Mouse (Mus musculus): ENCODE results near the gene Mgat5b. TPM values are rescaled to one million over a fixed set of nuclear protein-coding genes. Genes with fewer than 3 reads are reported as not detected.

The Mgat5b gene
- polyA plus RNA-seq, 1 experiment from 2014 or later, result 1.5 TPM

DNA sequence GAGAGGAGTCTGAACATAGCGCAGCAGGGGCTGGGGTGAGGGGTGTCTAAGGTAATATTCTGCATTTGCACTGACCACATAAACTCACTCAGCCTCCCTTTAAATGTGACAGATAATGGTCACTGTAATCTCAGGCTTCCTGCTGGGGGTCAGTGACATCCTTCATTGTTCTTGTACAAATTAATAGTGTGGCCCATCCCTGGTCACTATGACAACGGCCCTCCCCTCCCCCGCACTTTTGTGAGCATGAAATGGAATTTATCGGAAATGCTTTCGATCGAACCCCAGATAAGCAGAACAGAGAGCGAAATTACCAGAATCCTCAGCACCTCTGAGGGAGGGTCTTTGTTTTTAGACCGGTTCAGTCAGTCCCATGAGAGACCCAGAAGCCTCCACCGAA lies 84.8 kb downstream of the Mgat5b start:
- DNase-seq (ENCODE audit: low spot score) (peak; percentile 27), ATAC-seq (replicated peaks; ENCODE audit: insufficient number of reproducible peaks, low FRiP score, low TSS enrichment, low read depth) (no peak)
- H3K4me2 ChIP-seq (ENCODE audit: low read depth, low read length), result no peak overlapping the region
- no peak overlapping the region for H3K9ac ChIP-seq (replicated peaks; ENCODE audit: low read length)
- 32% methylated on average over 9 of the region's 9 CpGs for WGBS
- H3K36me3 ChIP-seq (replicated peaks; ENCODE audit: control insufficient read depth, insufficient read depth, low read depth, low read length), result no peaks in the 10 kb centered on the region
- H3K27ac ChIP-seq (replicated peaks; ENCODE audit: low read depth, low read length), result no peak overlapping the region
- H3K4me3 ChIP-seq (ENCODE audit: low read depth, low read length), result no peak overlapping the region
- H3K27me3 ChIP-seq (ENCODE audit: control insufficient read depth, insufficient read depth, low read length), result peaks cover 2% of the 10 kb centered on the region; the same call in 1 of the 2 replicates
- no peaks in the 10 kb centered on the region for H3K4me1 ChIP-seq (ENCODE audit: control insufficient read depth, insufficient read depth, low read length)
- H3K9me3 ChIP-seq (replicated peaks; ENCODE audit: control insufficient read depth, low read length), result no peaks in the 10 kb centered on the region

- peaks cover 2% of the 10 kb centered on the region; the same call in 1 of the 2 replicates for H3K27me3 ChIP-seq (ENCODE audit: control insufficient read depth, insufficient read depth, low read length)
- 13% methylated on average over 9 of the region's 9 CpGs for WGBS
- H3K4me3 ChIP-seq (ENCODE audit: low read depth, low read length), result no peak overlapping the region
- ATAC-seq (replicated peaks; ENCODE audit: insufficient number of reproducible peaks, low FRiP score, low TSS enrichment, low read depth) (no peak), DNase-seq (ENCODE audit: low spot score) (peak; percentile 45)
- no peak overlapping the region for H3K9ac ChIP-seq (replicated peaks; ENCODE audit: low read length)
- H3K27ac ChIP-seq (replicated peaks; ENCODE audit: low read depth, low read length), result no peak overlapping the region
- no peaks in the 10 kb centered on the region for H3K36me3 ChIP-seq (replicated peaks; ENCODE audit: control insufficient read depth, insufficient read depth, low read depth, low read length)
- H3K4me2 ChIP-seq (ENCODE audit: low read depth, low read length), result no peak overlapping the region
- no peaks in the 10 kb centered on the region for H3K4me1 ChIP-seq (ENCODE audit: control insufficient read depth, insufficient read depth, low read length)
- H3K9me3 ChIP-seq (replicated peaks; ENCODE audit: control insufficient read depth, low read length), result no peaks in the 10 kb centered on the region
Measured at GRCm38 (mm10) chr11:117004277-117004676, 85.6 kb downstream of the Mgat5b start.

DNA sequence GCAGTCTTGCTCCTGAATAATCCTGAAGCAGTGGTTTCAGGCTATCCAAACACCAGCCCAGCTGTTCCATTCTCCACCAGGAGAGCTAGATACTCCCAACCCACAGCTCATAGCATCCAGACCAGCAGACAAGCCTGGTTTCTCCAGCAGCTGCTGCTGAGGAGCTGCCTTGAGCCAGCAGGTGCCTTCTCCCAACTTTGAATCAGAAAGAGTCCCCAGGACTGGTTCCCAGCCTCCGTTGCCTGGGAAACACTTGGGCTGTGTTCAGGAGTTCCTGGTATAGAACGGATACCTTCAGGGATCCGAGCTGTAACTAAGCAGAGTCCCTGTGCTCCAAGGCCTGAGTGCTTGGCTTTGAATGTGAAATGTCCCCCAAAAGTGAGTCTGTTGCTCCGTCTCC lies 98.8 kb downstream of the Mgat5b start:
- DNase-seq (ENCODE audit: low spot score) (no peak), ATAC-seq (replicated peaks; ENCODE audit: insufficient number of reproducible peaks, low FRiP score, low TSS enrichment, low read depth) (no peak)
- Histone ChIP-seq H3K4me1 (ENCODE audit: control insufficient read depth, insufficient read depth, low read length) (no peaks in the 10 kb centered on the region), H3K36me3 (replicated peaks; ENCODE audit: control insufficient read depth, insufficient read depth, low read depth, low read length) (no peaks in the 10 kb centered on the region), H3K27ac (replicated peaks; ENCODE audit: low read depth, low read length) (no peak overlapping the region), H3K9me3 (replicated peaks; ENCODE audit: control insufficient read depth, low read length) (no peaks in the 10 kb centered on the region), H3K4me2 (ENCODE audit: low read depth, low read length) (no peak overlapping the region), H3K9ac (replicated peaks; ENCODE audit: low read length) (no peak overlapping the region), H3K27me3 (ENCODE audit: control insufficient read depth, insufficient read depth, low read length) (no peaks in the 10 kb centered on the region), H3K4me3 (ENCODE audit: low read depth, low read length) (no peak overlapping the region)
- WGBS, result 39% methylated on average over 4 of the region's 4 CpGs

GRCm38 (mm10) chr11:117018410-117018809 lies 99.7 kb downstream of the Mgat5b start:
- ATAC-seq (replicated peaks; ENCODE audit: insufficient number of reproducible peaks, low FRiP score, low TSS enrichment, low read depth) (peak; percentile 61; the same call in 1 of the 2 replicates), DNase-seq (ENCODE audit: low spot score) (peak; percentile 91)
- WGBS, result 5% methylated on average over 8 of the region's 8 CpGs
- Histone ChIP-seq H3K9me3 (replicated peaks; ENCODE audit: control insufficient read depth, low read length) (peaks cover 1% of the 10 kb centered on the region), H3K36me3 (replicated peaks; ENCODE audit: control insufficient read depth, insufficient read depth, low read depth, low read length) (no peaks in the 10 kb centered on the region), H3K27ac (replicated peaks; ENCODE audit: low read depth, low read length) (no peak overlapping the region), H3K27me3 (ENCODE audit: control insufficient read depth, insufficient read depth, low read length) (no peaks in the 10 kb centered on the region), H3K4me3 (ENCODE audit: low read depth, low read length) (no peak overlapping the region), H3K9ac (replicated peaks; ENCODE audit: low read length) (peak overlapping the region; percentile 27; the same call in 1 of the 2 replicates), H3K4me2 (ENCODE audit: low read depth, low read length) (peak overlapping the region; percentile 1; the same call in 1 of the 2 replicates), H3K4me1 (ENCODE audit: control insufficient read depth, insufficient read depth, low read length) (no peaks in the 10 kb centered on the region)

DNA sequence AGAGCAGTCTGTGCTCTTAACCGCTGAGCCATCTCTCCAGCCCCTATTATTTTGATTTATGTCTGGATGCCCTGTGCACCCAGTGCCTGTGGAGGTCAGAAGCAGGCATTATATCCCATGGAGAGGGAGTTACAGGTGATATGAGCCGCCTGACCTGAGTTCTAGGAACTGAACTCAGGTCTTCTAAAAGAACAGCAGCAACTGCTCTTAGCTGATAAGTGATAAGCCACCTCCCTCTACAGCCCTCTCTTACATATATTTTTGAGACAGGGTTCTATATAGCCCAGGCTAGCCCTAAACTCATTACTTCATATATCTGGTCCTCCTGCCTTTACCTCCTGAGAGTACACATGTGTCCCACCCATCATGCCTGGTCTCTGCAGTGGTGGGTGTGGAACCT lies 102.4 kb downstream of the Mgat5b start:
- Histone ChIP-seq H3K27ac (replicated peaks; ENCODE audit: low read depth, low read length) (no peak overlapping the region), H3K9ac (replicated peaks; ENCODE audit: low read length) (no peak overlapping the region), H3K4me2 (ENCODE audit: low read depth, low read length) (no peak overlapping the region), H3K9me3 (replicated peaks; ENCODE audit: control insufficient read depth, low read length) (peaks cover 5% of the 10 kb centered on the region), H3K36me3 (replicated peaks; ENCODE audit: control insufficient read depth, insufficient read depth, low read depth, low read length) (no peaks in the 10 kb centered on the region), H3K4me1 (ENCODE audit: control insufficient read depth, insufficient read depth, low read length) (no peaks in the 10 kb centered on the region), H3K4me3 (ENCODE audit: low read depth, low read length) (no peak overlapping the region), H3K27me3 (ENCODE audit: control insufficient read depth, insufficient read depth, low read length) (no peaks in the 10 kb centered on the region)
- 66% methylated on average over 2 of the region's 2 CpGs for WGBS
- ATAC-seq (replicated peaks; ENCODE audit: insufficient number of reproducible peaks, low FRiP score, low TSS enrichment, low read depth) (no peak), DNase-seq (ENCODE audit: low spot score) (no peak)

DNA sequence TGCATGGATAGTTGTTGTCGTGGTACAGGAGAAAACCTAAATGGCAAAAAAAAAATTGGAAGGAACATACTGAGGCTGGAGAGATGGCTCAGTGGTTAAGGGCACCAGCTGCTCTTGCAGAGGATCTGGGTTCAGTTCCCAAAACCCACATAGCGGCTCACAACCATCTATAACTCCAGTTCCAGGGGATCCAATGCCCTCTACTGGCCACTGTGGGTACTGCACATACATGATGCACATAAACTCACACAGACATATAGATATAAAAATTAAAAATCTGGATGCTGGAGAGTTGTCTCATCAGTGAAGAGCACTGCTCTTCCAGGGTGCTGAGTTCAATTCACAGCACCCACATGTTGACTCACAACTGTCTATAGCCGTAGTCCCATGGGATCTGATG lies 104.9 kb downstream of the Mgat5b start:
- WGBS, result 96% methylated on average over 3 of the region's 3 CpGs
- DNase-seq (ENCODE audit: low spot score), result no peak
- Histone ChIP-seq H3K4me1 (ENCODE audit: control insufficient read depth, insufficient read depth, low read length) (no peaks in the 10 kb centered on the region), H3K4me2 (ENCODE audit: low read depth, low read length) (no peak overlapping the region), H3K27ac (replicated peaks; ENCODE audit: low read depth, low read length) (no peak overlapping the region), H3K4me3 (ENCODE audit: low read depth, low read length) (no peak overlapping the region), H3K9ac (replicated peaks; ENCODE audit: low read length) (no peak overlapping the region), H3K9me3 (replicated peaks; ENCODE audit: control insufficient read depth, low read length) (peaks cover 5% of the 10 kb centered on the region), H3K36me3 (replicated peaks; ENCODE audit: control insufficient read depth, insufficient read depth, low read depth, low read length) (no peaks in the 10 kb centered on the region), H3K27me3 (ENCODE audit: control insufficient read depth, insufficient read depth, low read length) (no peaks in the 10 kb centered on the region)
- ATAC-seq (replicated peaks; ENCODE audit: insufficient number of reproducible peaks, low FRiP score, low TSS enrichment, low read depth), result no peak

DNA sequence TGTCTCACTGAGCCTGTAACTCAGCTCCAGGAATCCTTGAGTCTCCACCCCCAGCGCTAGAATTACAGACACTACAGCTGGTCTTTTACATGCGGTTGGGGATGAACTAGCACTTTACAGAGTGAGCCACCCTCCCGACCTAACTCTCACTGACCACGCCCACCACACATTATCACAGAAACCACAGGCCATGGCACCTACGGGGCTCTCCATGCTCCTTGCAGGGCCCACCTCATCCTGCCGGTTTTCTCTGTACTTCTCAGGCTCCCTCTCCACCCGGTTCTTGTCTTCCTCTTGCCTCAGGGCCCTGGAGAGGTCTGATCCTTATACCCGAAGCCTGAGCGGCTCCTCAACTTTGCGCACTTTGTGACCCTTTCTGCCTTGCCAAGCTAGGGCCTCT lies 109.0 kb downstream of the Mgat5b start:
- Histone ChIP-seq H3K4me1 (ENCODE audit: control insufficient read depth, insufficient read depth, low read length) (no peaks in the 10 kb centered on the region), H3K27me3 (ENCODE audit: control insufficient read depth, insufficient read depth, low read length) (no peaks in the 10 kb centered on the region), H3K4me2 (ENCODE audit: low read depth, low read length) (no peak overlapping the region), H3K36me3 (replicated peaks; ENCODE audit: control insufficient read depth, insufficient read depth, low read depth, low read length) (no peaks in the 10 kb centered on the region), H3K27ac (replicated peaks; ENCODE audit: low read depth, low read length) (no peak overlapping the region), H3K9me3 (replicated peaks; ENCODE audit: control insufficient read depth, low read length) (peaks cover 5% of the 10 kb centered on the region), H3K9ac (replicated peaks; ENCODE audit: low read length) (no peak overlapping the region), H3K4me3 (ENCODE audit: low read depth, low read length) (no peak overlapping the region)
- DNase-seq (ENCODE audit: low spot score) (peak; percentile 19), ATAC-seq (replicated peaks; ENCODE audit: insufficient number of reproducible peaks, low FRiP score, low TSS enrichment, low read depth) (no peak)
- WGBS, result 47% methylated on average over 10 of the region's 10 CpGs

DNA sequence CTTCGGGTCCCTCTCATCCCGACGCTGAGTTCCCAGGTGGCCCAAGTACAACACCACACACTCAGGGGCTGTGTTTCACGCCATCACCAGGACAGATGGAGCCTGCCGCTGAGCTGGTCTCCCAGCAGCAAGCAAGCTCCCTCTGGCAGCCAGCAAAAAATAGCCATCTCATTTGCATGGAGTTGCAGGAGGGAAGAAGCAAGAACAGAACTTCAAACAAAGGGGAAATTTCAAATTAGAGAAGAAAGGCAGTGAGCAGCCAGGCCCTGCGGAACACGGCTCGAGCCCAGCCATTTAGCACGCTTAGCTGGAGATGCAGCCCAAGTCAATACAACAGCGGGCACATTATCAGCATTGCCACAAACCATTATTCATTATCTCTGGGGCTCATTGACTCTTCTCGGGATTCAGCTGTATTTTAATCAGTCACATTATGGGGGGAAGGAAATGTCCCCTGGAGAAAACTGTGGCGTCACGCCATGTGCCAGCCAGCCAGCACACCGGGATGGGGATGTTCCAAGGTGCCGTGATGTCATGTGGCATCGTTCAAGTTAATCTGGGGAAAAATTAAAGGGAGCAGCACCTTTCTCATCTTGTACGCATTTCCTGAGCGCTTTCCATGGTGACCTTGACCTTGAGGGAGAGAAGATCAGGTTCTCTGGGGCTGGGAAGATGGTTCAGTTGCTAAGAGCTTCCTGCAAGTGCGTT lies 110.4 kb downstream of the Mgat5b start:
- Histone ChIP-seq H3K27ac (replicated peaks; ENCODE audit: low read depth, low read length) (no peak overlapping the region), H3K9me3 (replicated peaks; ENCODE audit: control insufficient read depth, low read length) (no peaks in the 10 kb centered on the region), H3K4me2 (ENCODE audit: low read depth, low read length) (no peak overlapping the region), H3K9ac (replicated peaks; ENCODE audit: low read length) (no peak overlapping the region), H3K4me3 (ENCODE audit: low read depth, low read length) (no peak overlapping the region), H3K4me1 (ENCODE audit: control insufficient read depth, insufficient read depth, low read length) (no peaks in the 10 kb centered on the region), H3K27me3 (ENCODE audit: control insufficient read depth, insufficient read depth, low read length) (no peaks in the 10 kb centered on the region), H3K36me3 (replicated peaks; ENCODE audit: control insufficient read depth, insufficient read depth, low read depth, low read length) (no peaks in the 10 kb centered on the region)
- DNase-seq (ENCODE audit: low spot score), result no peak
- 70% methylated on average over 19 of the region's 19 CpGs for WGBS
- peak; percentile 44 for ATAC-seq (replicated peaks; ENCODE audit: insufficient number of reproducible peaks, low FRiP score, low TSS enrichment, low read depth)

Measured in embryonic facial prominence, embryonic 11.5 days (tissue).